Mouse (Mus musculus) left cerebral cortex, postnatal 25 days (tissue): ENCODE data around the gene Gm16223. TPM values are rescaled to one million over a fixed set of nuclear protein-coding genes. Genes with fewer than 3 reads are reported as not detected.
A peak's percentile ranks its signal among the peaks of the same experiment; 100 is the strongest.

Source experiments
- DNase-seq, 2 experiments: peaks; one replicate each; pipeline ENCODE4 v3.0.0; 2022; ENCODE audit warnings: low spot score in 2 of 2, mixed read lengths in 1 of 2
- intact Hi-C: fragments of 180-260 bp; cut with DNase I; formaldehyde crosslinking; loops from one replicate; pipeline ENCODE4 v1.15.1; 2025
- total RNA-seq, 2 experiments: library from RNA; stranded (reverse); gene quantifications; 2 replicates each; pipeline ENCODE4 v1.2.3; 2021

Gm16223 gene
- under 1 TPM in 1 of 2 experiments, not detected in 1; 0.18 TPM for total RNA-seq

- DNase-seq, result no peak
- intact Hi-C loops, result no loop called here
Measured at GRCm38 (mm10) chr5:42067476-42068187, at the start of gene Gm16223. Gene Gm16223, plus strand, starts transcription at chr5:42067960.

- intact Hi-C loops, result no loop called here
Measured at GRCm38 (mm10) chr5:42022029-42022428, 45.7 kb upstream of the Gm16223 start.

GRCm38 (mm10) chr5:42023521-42023920, 44.2 kb upstream of the Gm16223 start:
- no peak for DNase-seq
- intact Hi-C loops, result no loop called here

More at GRCm38 (mm10) chr5:42022029-42022428, 45.7 kb upstream of the Gm16223 start:
- DNase-seq, result peak in 1 of 2 experiments; percentile 50

GRCm38 (mm10) chr5:42036388-42037082, 31.2 kb upstream of the Gm16223 start:
- intact Hi-C loops, result loop anchor here (5.0 kb wide), 1 partner anchor 116 kb away; no protein-coding TSS in a partner anchor
- peak in 1 of 2 experiments; percentile 6 for DNase-seq

- DNase-seq, result no peak
- intact Hi-C loops, result no loop called here
Measured at GRCm38 (mm10) chr5:42054636-42055035, 13.1 kb upstream of the Gm16223 start.

- DNase-seq, result no peak
- intact Hi-C loops, result no loop called here
Measured at GRCm38 (mm10) chr5:42055151-42055550, 12.6 kb upstream of the Gm16223 start.

- intact Hi-C loops, result no loop called here
- peak in 1 of 2 experiments; percentile 38 for DNase-seq
Measured at GRCm38 (mm10) chr5:42065090-42065489, 2.7 kb upstream of the Gm16223 start.

- DNase-seq, result no peak
- intact Hi-C loops, result no loop called here
Measured at GRCm38 (mm10) chr5:42067075-42067474, 685 bp upstream of the Gm16223 start.

GRCm38 (mm10) chr5:42068188-42068579, 424 bp downstream of the Gm16223 start:
- intact Hi-C loops, result no loop called here
- no peak for DNase-seq

GRCm38 (mm10) chr5:42116586-42117346, 49.0 kb downstream of the Gm16223 start:
- no peak for DNase-seq
- intact Hi-C loops, result no loop called here

GRCm38 (mm10) chr5:42125562-42125961, 57.8 kb downstream of the Gm16223 start:
- intact Hi-C loops, result no loop called here

GRCm38 (mm10) chr5:42155626-42156025, 87.9 kb downstream of the Gm16223 start:
- intact Hi-C loops, result no loop called here

More at GRCm38 (mm10) chr5:42125562-42125961, 57.8 kb downstream of the Gm16223 start:
- DNase-seq, result no peak

GRCm38 (mm10) chr5:42164731-42165130, 97.0 kb downstream of the Gm16223 start:
- intact Hi-C loops, result loop anchor here (5.0 kb wide), 2 partner anchors 277 to 1213 kb away; no protein-coding TSS in a partner anchor
- no peak for DNase-seq

More at GRCm38 (mm10) chr5:42155626-42156025, 87.9 kb downstream of the Gm16223 start:
- no peak for DNase-seq

GRCm38 (mm10) chr5:42166311-42166710, 98.6 kb downstream of the Gm16223 start:
- DNase-seq, result peak in 1 of 2 experiments; percentile 11
- intact Hi-C loops, result loop anchor here (5.0 kb wide), 2 partner anchors 279 to 1211 kb away; no protein-coding TSS in a partner anchor

GRCm38 (mm10) chr5:42168071-42168470, 100.3 kb downstream of the Gm16223 start:
- intact Hi-C loops, result loop anchor here (2.0 to 5.0 kb wide), 3 partner anchors 105 to 1209 kb away; no protein-coding TSS in a partner anchor
- DNase-seq, result peak; percentile 21 to 85

- intact Hi-C loops, result loop anchor here (2.0 to 5.0 kb wide), 3 partner anchors 104 to 1209 kb away; no protein-coding TSS in a partner anchor
- peak in 1 of 2 experiments; percentile 35 for DNase-seq
Measured at GRCm38 (mm10) chr5:42168785-42169184, 101.0 kb downstream of the Gm16223 start.

- intact Hi-C loops, result loop anchor here (2.0 to 10.0 kb wide), 3 partner anchors 65 to 1061 kb away; partner anchors contain the start of gene Cpeb2
- DNase-seq, result peak; percentile 24 to 58
Measured at GRCm38 (mm10) chr5:42174109-42174508, 106.3 kb downstream of the Gm16223 start.

- peak in 1 of 2 experiments; percentile 28 for DNase-seq
- intact Hi-C loops, result loop anchor here (2.0 to 10.0 kb wide), 2 partner anchors 63 to 1059 kb away; partner anchors contain the start of gene Cpeb2
Measured at GRCm38 (mm10) chr5:42175424-42175823, 107.7 kb downstream of the Gm16223 start.

- no peak for DNase-seq
- intact Hi-C loops, result no loop called here
Measured at GRCm38 (mm10) chr5:42198493-42198892, 130.7 kb downstream of the Gm16223 start.
